Mouse (Mus musculus) brain, embryonic 14.5 days (tissue): ENCODE measurements around the gene Mrtfb.

Experiments
- CTCF ChIP-seq: fragments of 200-500 bp; IDR thresholded peaks from 2 replicates; pipeline ENCODE4 v1.5.1; 2012; ENCODE audit warnings: inconsistent platforms, mild to moderate bottlenecking, moderate library complexity, borderline replicate concordance; ENCODE audit not compliant: insufficient read depth, insufficient read length; ENCODE audit errors: extremely low read depth
- POLR2A ChIP-seq: fragments of 200-500 bp; IDR thresholded peaks from 2 replicates; pipeline ENCODE4 v1.6.1; 2012; ENCODE audit warnings: mild to moderate bottlenecking, inconsistent platforms, borderline replicate concordance; ENCODE audit not compliant: poor library complexity, insufficient read depth, insufficient read length, severe bottlenecking; ENCODE audit errors: extremely low read depth

GRCm38 (mm10) chr16:13239039-13239438, 17.2 kb upstream of the Mrtfb start:
- TF ChIP-seq CTCF (no peak), POLR2A (no peak)
